Mouse (Mus musculus): ENCODE results near the gene Uqcr10.
A peak's percentile ranks its signal among the peaks of the same experiment; 100 is the strongest.
"Not testable (repeated sequence)": the region's sequence is repeated elsewhere in the genome, so short reads cannot be mapped to it uniquely, and the experiment has no call there.

Gene Uqcr10

GRCm38 (mm10) chr11:4715596-4715995 is 11.5 kb upstream of the Uqcr10 start:
- ATAC-seq (ENCODE audit: low TSS enrichment) = no peak

GRCm38 (mm10) chr11:4714727-4715126 is 10.6 kb upstream of the Uqcr10 start:
- no peak for ATAC-seq (ENCODE audit: low TSS enrichment)

- ATAC-seq (ENCODE audit: low TSS enrichment) = no peak
These were observed 8.7 kb upstream of the Uqcr10 start for GRCm38 (mm10) chr11:4712822-4713221.

- not testable (repeated sequence) for ATAC-seq (ENCODE audit: low TSS enrichment)
These were observed 6.0 kb upstream of the Uqcr10 start for GRCm38 (mm10) chr11:4710188-4710587.

- ATAC-seq (ENCODE audit: low TSS enrichment) = no peak
These were observed 1.0 kb upstream of the Uqcr10 start for GRCm38 (mm10) chr11:4705178-4705577.

GRCm38 (mm10) chr11:4703688-4704071 is 462 bp downstream of the Uqcr10 start:
- no peak for ATAC-seq (ENCODE audit: low TSS enrichment)

GRCm38 (mm10) chr11:4700726-4701125 is 3.4 kb downstream of the Uqcr10 start:
- no peak for ATAC-seq (ENCODE audit: low TSS enrichment)

GRCm38 (mm10) chr11:4697043-4697983 is 6.8 kb downstream of the Uqcr10 start:
- ATAC-seq (ENCODE audit: low TSS enrichment) = peak; percentile 81

- no peak for ATAC-seq (ENCODE audit: low TSS enrichment)
These were observed 12.0 kb downstream of the Uqcr10 start for GRCm38 (mm10) chr11:4692162-4692561.

GRCm38 (mm10) chr11:4691213-4691612 is 12.9 kb downstream of the Uqcr10 start:
- no peak for ATAC-seq (ENCODE audit: low TSS enrichment)

GRCm38 (mm10) chr11:4690353-4690752 is 13.8 kb downstream of the Uqcr10 start:
- ATAC-seq (ENCODE audit: low TSS enrichment) = no peak

- ATAC-seq (ENCODE audit: low TSS enrichment) = no peak
These were observed 15.3 kb downstream of the Uqcr10 start for GRCm38 (mm10) chr11:4688632-4689380.

GRCm38 (mm10) chr11:4687874-4688273 is 16.3 kb downstream of the Uqcr10 start:
- no peak for ATAC-seq (ENCODE audit: low TSS enrichment)

- ATAC-seq (ENCODE audit: low TSS enrichment) = no peak
These were observed 17.1 kb downstream of the Uqcr10 start for GRCm38 (mm10) chr11:4687027-4687426.

- ATAC-seq (ENCODE audit: low TSS enrichment) = no peak
These were observed 18.6 kb downstream of the Uqcr10 start for GRCm38 (mm10) chr11:4685510-4685909.

- no peak for ATAC-seq (ENCODE audit: low TSS enrichment)
These were observed 19.1 kb downstream of the Uqcr10 start for GRCm38 (mm10) chr11:4685071-4685470.

GRCm38 (mm10) chr11:4684186-4684585 is 20.0 kb downstream of the Uqcr10 start:
- peak; percentile 58; the same call in 1 of the 2 replicates for ATAC-seq (ENCODE audit: low TSS enrichment)

GRCm38 (mm10) chr11:4683516-4683915 is 20.6 kb downstream of the Uqcr10 start:
- ATAC-seq (ENCODE audit: low TSS enrichment) = no peak

GRCm38 (mm10) chr11:4680126-4680525 is 24.0 kb downstream of the Uqcr10 start:
- ATAC-seq (ENCODE audit: low TSS enrichment) = no peak

- ATAC-seq (ENCODE audit: low TSS enrichment) = peak; percentile 21
These were observed 24.7 kb downstream of the Uqcr10 start for GRCm38 (mm10) chr11:4679441-4679832.

- ATAC-seq (ENCODE audit: low TSS enrichment) = peak; percentile 72
These were observed 25.3 kb downstream of the Uqcr10 start for GRCm38 (mm10) chr11:4678700-4679440.

- no peak for ATAC-seq (ENCODE audit: low TSS enrichment)
These were observed 26.8 kb downstream of the Uqcr10 start for GRCm38 (mm10) chr11:4677250-4677872.

All from frontal cortex, adult (tissue).